Mouse (Mus musculus) liver (tissue): Measurements from ENCODE around the gene Rbl1.

ENCODE experiments used
- DNase-seq: peaks from one replicate; pipeline ENCODE4 v3.0.0-alpha.2; 2020; ENCODE audit warnings: mixed read lengths

Rbl1 gene

DNA sequence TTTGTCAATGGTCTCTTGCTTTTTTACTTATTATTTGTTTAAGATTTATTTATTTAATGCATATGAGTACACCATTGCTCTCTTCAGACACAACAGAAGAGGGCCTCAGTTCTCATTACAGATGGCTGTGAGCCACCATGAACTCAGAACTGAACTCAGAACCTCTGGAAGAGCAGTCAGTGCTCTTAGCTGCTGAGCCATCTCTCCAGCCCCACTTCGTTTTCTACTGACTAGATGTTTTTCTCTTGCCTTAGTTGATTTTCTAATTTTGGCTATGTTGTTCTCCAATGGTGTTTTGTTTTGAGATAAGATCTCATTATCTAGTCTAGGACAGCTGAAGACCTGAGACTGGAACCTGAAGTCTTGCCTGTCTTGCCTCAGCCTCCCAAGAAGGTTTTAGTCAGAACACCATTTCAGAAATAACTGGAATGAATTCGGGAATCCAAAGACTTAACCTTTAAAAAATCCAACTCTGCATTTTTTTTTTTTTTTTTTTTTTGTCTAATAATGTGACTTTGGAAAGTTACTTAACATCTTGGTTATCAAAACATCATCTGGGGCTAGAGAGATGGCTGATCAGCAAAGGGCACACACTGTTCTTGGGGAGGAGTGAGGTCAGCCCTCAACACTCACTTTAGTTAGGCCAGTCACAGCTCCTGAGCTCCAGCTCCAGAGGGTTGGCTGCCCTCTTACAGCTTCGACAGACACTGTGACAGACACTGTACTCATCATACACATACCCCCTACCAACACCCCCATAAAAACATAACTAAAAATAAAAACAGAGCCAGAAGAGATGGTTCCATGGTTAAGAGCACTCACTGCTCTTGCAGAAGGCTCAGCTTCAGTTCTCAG is 71.4 kb downstream of the Rbl1 start:
- DNase-seq, result no peak

- no peak for DNase-seq
Observed at GRCm38 (mm10) chr2:157132086-157132485, 72.2 kb downstream of the Rbl1 start.

DNA sequence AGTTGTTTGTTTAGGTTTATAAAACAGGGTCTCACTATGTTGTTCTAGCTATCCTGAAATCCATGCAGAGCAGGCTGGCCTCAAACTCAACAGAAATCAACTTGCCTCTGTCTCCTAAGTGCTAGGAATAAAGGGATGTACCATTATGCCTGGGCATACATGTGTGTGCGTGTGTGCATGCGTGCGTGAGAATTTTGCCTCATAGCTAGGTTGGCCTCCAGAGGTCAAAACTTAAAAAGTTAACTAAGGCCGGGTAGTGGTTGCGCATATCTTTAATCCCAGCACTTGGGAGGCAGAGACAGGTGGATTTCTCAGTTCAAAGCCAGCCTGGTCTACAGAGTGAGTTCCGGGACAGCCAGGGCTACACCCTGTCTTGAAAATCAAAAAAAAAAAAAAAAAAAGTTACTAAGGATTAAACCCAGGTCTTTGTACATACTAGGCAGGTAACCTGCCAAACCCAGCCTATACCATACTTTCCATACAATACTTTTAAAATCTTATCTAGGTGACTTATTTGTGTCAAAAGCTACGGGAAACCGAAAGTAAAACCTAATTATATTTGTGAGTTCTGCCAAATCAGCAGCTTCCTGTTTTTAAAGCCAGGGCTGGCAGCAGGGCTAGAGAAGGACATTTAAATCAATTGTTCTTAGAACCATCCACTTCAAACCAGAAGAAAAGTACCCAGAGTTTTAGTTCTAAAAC is 73.4 kb downstream of the Rbl1 start:
- DNase-seq, result no peak

- DNase-seq, result no peak
Observed at GRCm38 (mm10) chr2:157129601-157130164, 74.7 kb downstream of the Rbl1 start.

DNA sequence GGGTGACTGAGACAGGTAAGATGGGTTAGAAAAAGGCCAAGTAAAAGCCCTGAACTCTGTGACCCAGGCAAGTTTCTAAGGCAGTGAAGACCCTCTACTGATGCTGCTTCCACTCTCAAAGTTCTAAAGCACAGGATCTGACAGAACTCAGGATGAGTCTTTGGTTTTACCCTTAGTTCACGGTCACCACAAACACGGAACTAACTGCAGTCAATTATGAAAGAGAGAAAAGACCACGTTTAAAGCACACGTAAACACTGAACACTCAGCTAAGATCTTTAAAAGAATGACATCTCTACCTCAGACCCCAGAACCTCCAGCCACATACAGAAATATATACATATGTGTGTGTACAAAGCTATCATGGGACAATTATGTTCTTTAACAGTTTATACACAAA is 75.2 kb downstream of the Rbl1 start:
- no peak for DNase-seq

- DNase-seq, result no peak
Observed at GRCm38 (mm10) chr2:157128072-157128471, 76.3 kb downstream of the Rbl1 start.

DNA sequence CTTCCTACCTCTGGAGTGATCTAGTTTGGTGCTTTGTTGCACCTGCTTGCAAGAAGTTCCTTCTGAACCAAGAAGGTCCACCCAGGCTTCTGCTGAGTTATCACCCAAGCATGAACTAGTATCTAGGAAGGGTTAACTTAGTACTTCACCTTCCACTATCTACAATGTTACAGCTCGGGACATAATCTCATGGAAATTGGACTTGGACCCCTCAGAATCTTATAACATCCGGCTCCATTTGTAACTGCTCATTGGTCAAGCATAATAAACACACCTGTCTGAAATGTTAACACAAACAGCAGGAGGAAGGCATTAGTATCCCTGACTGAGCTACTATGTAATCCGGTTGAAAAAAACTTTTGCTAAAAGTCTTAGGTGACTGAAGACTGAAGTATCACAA is 77.0 kb downstream of the Rbl1 start:
- DNase-seq, result no peak

DNA sequence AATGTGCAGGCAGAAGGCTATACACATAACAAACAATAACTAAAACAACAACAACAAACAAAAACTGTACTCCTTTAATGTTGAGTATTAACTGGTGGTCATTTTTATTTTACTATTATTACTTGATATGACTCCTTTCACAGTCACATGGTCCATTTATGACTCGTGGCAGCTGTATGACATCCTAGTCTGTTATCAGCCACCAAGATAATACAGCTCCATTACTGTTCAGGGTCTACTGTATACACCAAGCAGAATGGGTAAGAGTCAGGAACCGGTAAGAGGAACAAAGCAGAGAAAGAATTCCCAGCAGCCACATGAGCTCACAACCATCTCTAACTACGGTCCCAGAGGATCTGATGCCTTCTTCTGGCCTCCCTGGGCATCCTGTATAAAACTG is 79.1 kb downstream of the Rbl1 start:
- no peak for DNase-seq

GRCm38 (mm10) chr2:157121766-157122165 is 82.6 kb downstream of the Rbl1 start:
- DNase-seq, result no peak

DNA sequence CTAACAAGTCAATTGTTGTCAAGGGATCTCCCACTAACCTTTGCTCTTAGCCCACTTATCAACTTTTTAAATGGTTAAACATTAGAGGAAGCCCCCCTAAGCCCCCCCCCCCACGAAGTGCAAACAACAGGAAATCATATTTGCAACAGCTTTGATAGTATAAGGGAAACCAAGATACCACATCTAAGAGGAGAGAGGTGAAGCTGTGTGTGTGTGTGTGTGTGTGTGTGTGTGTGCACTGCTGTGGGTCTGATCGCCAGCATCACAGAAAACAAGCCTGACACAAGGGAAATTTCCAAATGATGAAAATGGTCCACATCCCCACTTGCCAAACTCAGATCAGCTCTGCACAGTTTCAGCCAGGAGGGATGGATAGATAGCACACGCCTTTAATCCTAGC is 85.3 kb downstream of the Rbl1 start:
- DNase-seq, result no peak

GRCm38 (mm10) chr2:157118556-157118955 is 85.8 kb downstream of the Rbl1 start:
- DNase-seq, result no peak

DNA sequence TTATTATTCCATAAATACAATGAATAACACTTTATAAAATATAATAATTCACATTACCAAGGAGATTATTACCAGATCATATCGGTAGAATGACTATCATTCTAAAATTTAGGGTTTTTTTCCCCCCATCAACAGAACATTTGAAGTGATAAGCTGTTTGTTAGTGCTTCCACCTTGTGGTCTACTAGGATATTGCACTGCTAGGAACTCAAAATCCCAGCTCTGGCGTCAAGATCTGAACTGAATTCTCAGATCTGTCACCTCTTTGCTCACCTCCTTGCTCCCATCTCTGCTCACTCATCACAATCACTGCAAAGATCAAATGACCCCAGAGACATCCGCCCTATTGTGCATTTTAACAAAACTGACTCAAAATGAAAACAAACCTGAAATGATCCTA is 87.4 kb downstream of the Rbl1 start:
- DNase-seq, result no peak

DNA sequence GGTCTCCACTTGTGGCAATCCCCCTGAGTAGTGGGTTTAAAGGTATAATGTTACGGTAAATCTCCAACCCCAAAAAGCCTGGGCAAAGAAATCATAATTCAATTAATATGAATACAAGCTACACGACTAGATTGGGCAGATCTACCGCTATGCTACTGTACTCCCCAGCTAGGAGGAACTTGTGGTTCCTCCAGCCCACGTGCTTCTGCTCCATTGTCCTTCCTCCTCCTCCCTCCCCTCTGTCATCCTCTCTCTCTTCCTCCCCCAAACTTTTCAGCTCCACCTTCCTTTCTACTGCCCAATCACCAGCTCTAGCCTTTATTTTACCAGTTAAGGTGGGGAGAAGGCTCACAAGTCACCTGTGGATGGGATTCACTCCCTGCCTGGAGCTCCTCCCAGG is 96.1 kb downstream of the Rbl1 start:
- DNase-seq, result no peak

DNA sequence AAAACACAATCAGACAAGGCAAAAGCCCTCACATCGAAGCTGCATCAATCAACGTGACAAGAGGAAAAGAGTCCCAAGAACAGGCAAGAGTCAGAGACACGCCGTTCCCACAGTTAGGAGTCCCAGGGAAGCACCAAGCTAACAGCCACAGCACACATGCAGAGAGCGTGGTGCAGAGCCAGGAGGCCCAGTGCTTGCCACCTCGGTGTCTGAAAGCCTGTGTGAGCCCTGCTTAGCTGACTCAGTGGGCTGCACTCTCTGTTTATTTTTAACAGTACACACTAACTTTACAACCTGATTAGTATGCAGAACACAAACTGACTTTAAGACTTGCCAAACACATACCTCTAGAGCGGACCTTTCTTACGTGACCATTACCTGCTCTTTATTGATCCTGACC is 99.9 kb downstream of the Rbl1 start:
- DNase-seq, result no peak

DNA sequence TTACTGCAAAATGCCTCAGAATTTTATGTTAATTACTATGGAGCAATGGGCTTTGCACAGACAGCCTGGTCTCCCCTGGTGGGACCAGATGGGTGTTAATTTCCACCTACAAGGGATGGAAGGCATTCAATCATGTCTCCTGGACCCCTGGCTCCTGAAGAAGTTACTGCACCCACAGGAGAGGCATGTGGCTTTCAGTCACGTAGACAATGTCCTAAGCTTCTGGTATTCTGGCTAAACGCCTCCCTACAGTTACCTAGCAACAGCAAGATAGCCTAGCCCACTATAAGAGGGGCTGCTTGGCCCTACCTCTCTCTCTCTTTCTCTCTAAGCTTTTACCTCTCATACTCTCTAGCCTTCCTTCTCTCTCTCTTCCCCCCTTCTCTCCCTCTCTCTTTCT is 102.1 kb downstream of the Rbl1 start:
- no peak for DNase-seq

- DNase-seq, result no peak
Observed at GRCm38 (mm10) chr2:157101650-157102049, 102.7 kb downstream of the Rbl1 start.

DNA sequence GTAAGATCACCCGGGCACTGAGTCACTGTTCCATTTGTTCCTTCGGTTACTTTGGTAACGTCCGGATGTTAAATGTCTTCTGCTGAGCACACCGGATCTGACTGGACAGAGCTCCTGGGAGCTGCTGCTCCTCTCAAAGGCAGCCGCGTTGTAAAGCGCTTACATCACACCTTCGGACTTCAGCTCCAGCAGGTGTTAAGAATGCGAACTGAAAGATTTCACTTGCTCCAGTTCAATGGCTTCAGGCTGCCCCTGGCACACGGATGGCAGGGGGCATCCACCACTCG is 104.1 kb downstream of the Rbl1 start:
- DNase-seq, result no peak

DNA sequence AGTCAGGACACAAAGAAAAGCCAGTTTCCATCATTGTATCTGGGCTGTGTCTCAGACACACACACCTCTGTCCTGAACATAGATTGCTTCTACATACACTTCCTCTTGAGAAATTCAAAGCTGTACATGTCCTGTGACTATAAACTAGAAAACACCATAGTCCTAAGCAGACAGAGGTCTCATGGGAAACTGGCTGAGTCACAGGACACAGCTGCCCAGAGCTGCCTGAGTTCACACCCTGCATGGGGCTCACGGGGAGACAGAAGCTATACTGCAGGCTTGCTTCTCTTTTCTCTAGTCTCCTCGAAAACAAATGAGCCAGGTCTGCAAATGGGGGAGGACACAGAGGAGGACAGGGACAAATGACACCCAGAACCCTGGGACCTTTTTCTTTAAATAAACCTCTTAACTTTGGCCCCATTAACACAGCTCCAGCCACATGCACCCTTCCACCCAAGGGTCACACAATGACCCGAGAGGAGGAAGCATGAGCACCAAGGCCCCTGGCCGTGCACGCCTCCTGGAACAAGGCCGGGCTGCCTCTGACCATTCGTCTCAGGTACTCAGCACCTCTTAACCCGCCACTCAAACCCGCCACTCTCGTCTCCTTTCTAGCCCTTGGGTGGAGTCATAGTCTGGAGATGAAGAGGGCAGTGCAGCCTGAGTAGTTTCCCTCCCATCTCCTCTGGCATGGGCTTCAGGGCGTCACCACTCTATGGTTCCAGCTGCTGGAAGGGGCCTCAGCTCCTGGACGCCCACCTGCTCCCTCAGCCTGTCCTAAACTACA is 104.6 kb downstream of the Rbl1 start:
- no peak for DNase-seq
